Mouse (Mus musculus): ENCODE measurements around the gene Themis.

DNA sequence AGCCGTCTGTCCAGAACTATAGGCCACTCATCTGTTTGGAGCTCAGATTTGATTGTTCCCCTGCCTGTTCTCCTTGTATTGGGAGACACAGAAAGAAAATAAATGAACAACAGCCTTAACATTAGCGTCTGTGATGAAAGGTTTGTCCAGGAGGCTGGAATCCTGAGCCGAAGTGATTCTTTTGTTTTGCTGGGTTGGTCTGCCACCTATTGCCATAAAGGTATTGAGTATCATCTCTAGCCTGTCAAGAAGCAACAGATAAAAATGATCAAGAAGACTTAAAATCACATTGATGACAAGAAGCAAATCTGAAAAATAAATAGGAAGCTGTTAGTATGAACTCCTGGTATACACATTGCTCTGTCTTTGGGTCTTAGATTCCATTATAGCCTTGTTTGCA lies 53.7 kb downstream of the Themis start:
- TF ChIP-seq POLR2A (IDR thresholded peaks at IDR 0.05; ENCODE audit: borderline replicate concordance, control insufficient read depth, low read depth, low read length) (no peak), CTCF (IDR thresholded peaks at IDR 0.05; ENCODE audit: control insufficient read depth, insufficient read depth, low read length) (no peak)

Data from bone marrow, adult 2 months (tissue).